Mouse (Mus musculus) brain, embryonic 14.5 days (tissue): ENCODE results near the gene Abhd12.

Source experiments
- CTCF ChIP-seq: fragments of 200-500 bp; IDR thresholded peaks from 2 replicates; pipeline ENCODE4 v1.5.1; 2012; ENCODE audit warnings: inconsistent platforms, mild to moderate bottlenecking, moderate library complexity, borderline replicate concordance; ENCODE audit not compliant: insufficient read depth, insufficient read length; ENCODE audit errors: extremely low read depth
- POLR2A ChIP-seq: fragments of 200-500 bp; IDR thresholded peaks from 2 replicates; pipeline ENCODE4 v1.6.1; 2012; ENCODE audit warnings: mild to moderate bottlenecking, inconsistent platforms, borderline replicate concordance; ENCODE audit not compliant: poor library complexity, insufficient read depth, insufficient read length, severe bottlenecking; ENCODE audit errors: extremely low read depth

DNA sequence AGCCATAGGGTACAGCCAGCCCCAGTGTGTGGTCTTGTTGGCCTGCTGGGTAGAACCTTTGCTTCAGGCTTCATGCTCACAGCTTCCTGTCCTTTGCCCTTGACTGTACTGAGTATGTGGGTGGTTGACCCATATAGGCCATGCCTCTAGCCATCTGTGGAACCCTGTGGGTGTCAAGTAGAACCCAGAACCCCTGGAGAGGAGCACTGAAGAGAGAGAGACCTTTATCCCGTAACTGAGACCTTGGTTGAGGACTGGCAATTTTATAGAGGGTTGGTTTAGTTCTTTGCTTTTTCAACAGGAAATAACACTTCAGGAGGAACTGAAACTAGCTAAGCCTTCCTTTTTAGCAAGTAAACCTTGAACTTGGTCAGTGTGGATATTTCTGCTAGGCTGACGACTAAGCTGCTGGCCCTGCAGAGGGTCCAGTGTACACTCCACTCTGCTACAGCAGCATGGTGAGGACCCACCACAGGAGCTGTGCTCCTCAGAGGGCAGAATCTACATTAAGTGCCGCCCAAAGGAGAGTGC, 73.6 kb downstream of the Abhd12 start:
- TF ChIP-seq CTCF, result no peak
- no peak for TF ChIP-seq POLR2A
